Mouse (Mus musculus) heart, postnatal 0 days (tissue): ENCODE results near the gene Tbl2. TPM values are rescaled to one million over a fixed set of nuclear protein-coding genes. Genes with fewer than 3 reads are reported as not detected.
A peak's percentile ranks its signal among the peaks of the same experiment; 100 is the strongest.

ENCODE experiments used
- ATAC-seq: fragments of 200-750 bp; cut with Nextera tagmentation; 2 replicates; pipeline ENCODE4 v1.8.0; 2017; ENCODE audit warnings: low read depth, moderate number of reproducible peaks, moderate library complexity; ENCODE audit not compliant: insufficient read depth
- DNase-seq: peaks from one replicate; pipeline ENCODE4 v3.0.0-alpha.2; 2016; ENCODE audit warnings: low spot score
- H3K27ac ChIP-seq: fragments of 300-500 bp; sonication (generic); 2 replicates; pipeline ENCODE4 v1.5.1; 2014; ENCODE audit warnings: low read depth, mild to moderate bottlenecking
- H3K27me3 ChIP-seq: fragments of 300-500 bp; sonication (generic); 2 replicates; pipeline ENCODE4 v1.6.1; 2014; ENCODE audit warnings: low read length, mixed read lengths; ENCODE audit not compliant: control insufficient read depth, insufficient read depth
- H3K36me3 ChIP-seq: fragments of 300-500 bp; sonication (generic); replicated peaks from 2 replicates; pipeline ENCODE4 v1.6.1; 2014; ENCODE audit warnings: low read length, mixed read lengths; ENCODE audit not compliant: control insufficient read depth, insufficient read depth
- H3K4me1 ChIP-seq: fragments of 300-500 bp; sonication (generic); 2 replicates; pipeline ENCODE4 v1.6.1; 2014; ENCODE audit warnings: antibody characterized with exemption; ENCODE audit not compliant: control insufficient read depth, insufficient read depth
- H3K4me2 ChIP-seq: fragments of 300-500 bp; sonication (generic); 2 replicates; pipeline ENCODE4 v1.6.1; 2014; ENCODE audit warnings: low read depth, mild to moderate bottlenecking, low read length, moderate library complexity
- H3K4me3 ChIP-seq: fragments of 300-500 bp; sonication (generic); 2 replicates; pipeline ENCODE4 v1.5.1; 2014; ENCODE audit warnings: low read depth, low read length
- H3K9ac ChIP-seq: fragments of 300-500 bp; sonication (generic); replicated peaks from 2 replicates; pipeline ENCODE4 v1.6.1; 2014; ENCODE audit warnings: low read depth, low read length, mixed read lengths
- H3K9me3 ChIP-seq: fragments of 300-500 bp; sonication (generic); replicated peaks from 2 replicates; pipeline ENCODE4 v1.6.1; 2016; ENCODE audit warnings: low read length; ENCODE audit not compliant: control insufficient read depth
- CTCF ChIP-seq: IDR thresholded peaks from 2 replicates; pipeline ENCODE4 v1.5.1; 2016; ENCODE audit warnings: antibody characterized with exemption, control low read depth, low read depth
- EP300 ChIP-seq: IDR thresholded peaks from 2 replicates; pipeline ENCODE4 v1.6.1; 2016; ENCODE audit warnings: antibody characterized with exemption, low read depth
- WGBS: fragments of 180-500 bp; shearing (Covaris S2); extraction: QIAGEN DNeasy Blood & Tissue Kit; methylation state at CpG from one replicate; pipeline ENCODE4 v1.1.7; 2014; 5-methylcytosine and 5-hydroxymethylcytosine counted together
- polyA plus RNA-seq: library from polyadenylated mRNA; unstranded; fragments of >200 nt; fragmentation: Nextera tagmentation; extraction: Ambion mirVana; gene quantifications from 2 replicates; pipeline ENCODE4 v1.2.1, GENCODE M21; 2015
- total RNA-seq: library from RNA; depleted of rRNA; stranded (reverse); fragments of >200 nt; gene quantifications from 2 replicates; pipeline ENCODE4 v1.2.3, GENCODE M21; 2014; ENCODE audit warnings: low replicate concordance

The Tbl2 gene
- total and polyA plus RNA-seq, 2 experiments from 2014 or later, result 11.3 to 30.0 TPM

GRCm38 (mm10) chr5:135162821-135163220 lies 13.4 kb downstream of the Tbl2 start:
- H3K36me3 ChIP-seq, result peaks cover 50% of the 10 kb centered on the region
- no peak overlapping the region for H3K9ac ChIP-seq
- WGBS, result 89% methylated on average over 6 of the region's 6 CpGs

GRCm38 (mm10) chr5:135166909-135167308 lies 17.5 kb downstream of the Tbl2 start:
- Histone ChIP-seq H3K27ac (no peak overlapping the region), H3K9ac (no peak overlapping the region), H3K4me2 (no peak overlapping the region), H3K9me3 (no peaks in the 10 kb centered on the region), H3K4me1 (peaks cover 8% of the 10 kb centered on the region), H3K4me3 (no peak overlapping the region), H3K36me3 (peaks cover 20% of the 10 kb centered on the region), H3K27me3 (no peaks in the 10 kb centered on the region)
- ATAC-seq, result no peak
- TF ChIP-seq CTCF (no peak), EP300 (no peak)
- 66% methylated on average over 4 of the region's 4 CpGs for WGBS
- DNase-seq, result no peak

More at GRCm38 (mm10) chr5:135162821-135163220, 13.4 kb downstream of the Tbl2 start:
- no peaks in the 10 kb centered on the region for H3K27me3 ChIP-seq
- H3K9me3 ChIP-seq, result no peaks in the 10 kb centered on the region
- TF ChIP-seq CTCF, result no peak
- TF ChIP-seq EP300, result no peak
- H3K4me3 ChIP-seq, result no peak overlapping the region
- no peak overlapping the region for H3K4me2 ChIP-seq
- no peak for DNase-seq
- ATAC-seq, result no peak
- no peaks in the 10 kb centered on the region for H3K4me1 ChIP-seq
- no peak overlapping the region for H3K27ac ChIP-seq

DNA sequence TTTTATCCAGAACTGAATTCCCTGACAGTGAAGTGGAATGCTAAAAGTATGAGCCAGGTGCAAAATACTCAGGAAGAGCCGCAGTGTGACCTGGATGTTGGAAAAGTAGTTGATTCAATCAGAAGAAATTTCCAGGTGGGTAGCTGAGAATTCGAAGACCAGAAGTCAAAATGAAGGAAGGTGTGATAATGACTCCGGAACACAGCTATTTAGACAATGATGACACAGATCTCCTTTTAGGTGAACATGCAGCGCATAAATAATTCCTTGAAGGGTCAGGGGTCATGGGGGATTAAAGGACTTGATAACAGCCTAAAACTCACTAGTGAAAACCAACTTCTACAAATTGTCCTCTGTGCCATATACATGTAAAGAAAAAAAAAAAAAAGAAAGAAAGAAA lies 18.0 kb downstream of the Tbl2 start:
- no peak overlapping the region for H3K4me2 ChIP-seq
- no peaks in the 10 kb centered on the region for H3K27me3 ChIP-seq
- peaks cover 8% of the 10 kb centered on the region for H3K4me1 ChIP-seq
- H3K9ac ChIP-seq, result no peak overlapping the region
- no peak overlapping the region for H3K4me3 ChIP-seq
- no peak for DNase-seq
- no peak for ATAC-seq
- no peaks in the 10 kb centered on the region for H3K9me3 ChIP-seq
- H3K36me3 ChIP-seq, result peaks cover 20% of the 10 kb centered on the region
- TF ChIP-seq EP300 (no peak), CTCF (no peak)
- H3K27ac ChIP-seq, result no peak overlapping the region
- 90% methylated on average over 4 of the region's 4 CpGs for WGBS

GRCm38 (mm10) chr5:135168063-135169062 lies 18.9 kb downstream of the Tbl2 start, which contains the start of gene Bcl7b:
Gene Bcl7b (plus strand): TSS chr5:135168283.
- ATAC-seq (peak; percentile 98), DNase-seq (peak; percentile 96)
- no peaks in the 10 kb centered on the region for H3K9me3 ChIP-seq
- WGBS, result 3% methylated on average over 75 of the region's 95 CpGs
- H3K36me3 ChIP-seq, result peaks cover 24% of the 10 kb centered on the region
- H3K27me3 ChIP-seq, result no peaks in the 10 kb centered on the region
- TF ChIP-seq EP300 (peak; percentile 69; the same call in 1 of the 2 replicates), CTCF (no peak)
- H3K4me3 ChIP-seq, result peak within 1 kb of the TSS; percentile 79
- peak within 1 kb of the TSS; percentile 98 for H3K27ac ChIP-seq
- peak within 1 kb of the TSS; percentile 76 for H3K4me2 ChIP-seq
- peak within 1 kb of the TSS; percentile 88 for H3K9ac ChIP-seq
- H3K4me1 ChIP-seq, result peaks cover 8% of the 10 kb centered on the region

- WGBS, result 85% methylated on average over 5 of the region's 5 CpGs
- peaks cover 34% of the 10 kb centered on the region for H3K36me3 ChIP-seq
- H3K4me3 ChIP-seq, result peak overlapping the region; percentile 79
- peaks cover 8% of the 10 kb centered on the region for H3K4me1 ChIP-seq
- peak overlapping the region; percentile 88 for H3K9ac ChIP-seq
- no peak for TF ChIP-seq CTCF
- no peak for TF ChIP-seq EP300
- no peaks in the 10 kb centered on the region for H3K27me3 ChIP-seq
- no peak for DNase-seq
- ATAC-seq, result no peak
- H3K4me2 ChIP-seq, result peak overlapping the region; percentile 76
- no peaks in the 10 kb centered on the region for H3K9me3 ChIP-seq
- H3K27ac ChIP-seq, result peak overlapping the region; percentile 98
Measured at GRCm38 (mm10) chr5:135169479-135169878, 20.0 kb downstream of the Tbl2 start.
